Comparison of ENCODE assay signal across 8 mouse cellular contexts in genomic region chr14:30716051-30716952, GRCm38 (mm10). TPM values are rescaled to one million over a fixed set of nuclear protein-coding genes. Genes with fewer than 3 reads are reported as not detected.
A peak's percentile ranks its signal among the peaks of the same experiment; 100 is the strongest.
DNase-seq lines count a peak whose midpoint lies in the region; ATAC-seq lines count a peak whose summit lies in the region.

No protein-coding gene starts in this region.

- 0 out of 2 replicates have a peak, but pooled peaks cover 3% of the 10 kb centered on the region for H3K27me3 ChIP-seq in intestine, embryonic 16.5 days (replicated peaks; ENCODE audit: control insufficient read depth, insufficient read depth, low read length)
- no peaks in the 10 kb centered on the region for H3K27me3 ChIP-seq in midbrain, embryonic 15.5 days (replicated peaks)

- under 1% methylated on average over 56 of the region's 106 CpGs for WGBS in intestine, embryonic 16.5 days
- WGBS in midbrain, embryonic 15.5 days = under 1% methylated on average over 80 of the region's 106 CpGs

- peak overlapping the region; percentile 94 for H3K4me2 ChIP-seq in intestine, embryonic 16.5 days (ENCODE audit: low read depth, low read length)
- H3K4me2 ChIP-seq in midbrain, embryonic 15.5 days = peak overlapping the region; percentile 58

- 0 out of 2 replicates have a peak, but pooled peaks cover 2% of the 10 kb centered on the region for H3K4me1 ChIP-seq in intestine, embryonic 16.5 days (ENCODE audit: control insufficient read depth, insufficient read depth, low read length)
- peaks cover 16% of the 10 kb centered on the region for H3K4me1 ChIP-seq in midbrain, embryonic 15.5 days

- H3K9ac ChIP-seq in intestine, embryonic 16.5 days (ENCODE audit: low read depth, low read length) = peak overlapping the region; percentile 93
- H3K9ac ChIP-seq in midbrain, embryonic 15.5 days = peak overlapping the region; percentile 82

- peak overlapping the region; percentile 92 for H3K27ac ChIP-seq in intestine, embryonic 16.5 days (ENCODE audit: low read length)
- H3K27ac ChIP-seq in midbrain, embryonic 15.5 days = peak overlapping the region; percentile 94

- H3K4me3 ChIP-seq in intestine, embryonic 16.5 days (ENCODE audit: low read length) = peak overlapping the region; percentile 93
- peak overlapping the region; percentile 91 for H3K4me3 ChIP-seq in midbrain, embryonic 15.5 days

- DNase-seq in 416B (ENCODE audit: low read depth) = peak; percentile 61
- peak; percentile 72 for DNase-seq in embryo, embryonic 9.5 days (ENCODE audit: extremely low spot score)
- DNase-seq in liver = peak; percentile 74
- peak; percentile 64 to 86 for DNase-seq in spleen, postnatal 4 days (ENCODE audit: low spot score in 2 of 2)

- peak; percentile 4 for ATAC-seq in activated CD4-positive, CD25-positive, alpha-beta regulatory T cell, adult 4 months
- ATAC-seq in granulocyte monocyte progenitor cell, adult 5-6 weeks (replicated peaks; ENCODE audit: poor library complexity, severe bottlenecking) = peak; percentile 35
- ATAC-seq in intestine, embryonic 16.5 days = peak; percentile 68
- ATAC-seq in midbrain, embryonic 15.5 days (replicated peaks) = peak; percentile 70

- no peaks in the 10 kb centered on the region for H3K36me3 ChIP-seq in intestine, embryonic 16.5 days (ENCODE audit: control insufficient read depth, insufficient read depth, low read length)
- H3K36me3 ChIP-seq in midbrain, embryonic 15.5 days (replicated peaks) = no peaks in the 10 kb centered on the region

- H3K9me3 ChIP-seq in intestine, embryonic 16.5 days (ENCODE audit: control insufficient read depth, low read length) = no peaks in the 10 kb centered on the region
- H3K9me3 ChIP-seq in midbrain, embryonic 15.5 days = no peaks in the 10 kb centered on the region

RNA-seq across cellular contexts. Expression of gene Sfmbt1, which starts 1.7 kb away (rescaled TPM):
- 1 to 10 TPM; 6.8 to 8.3 TPM for polyA plus RNA-seq in activated CD4-positive, CD25-positive, alpha-beta regulatory T cell, adult 4 months (2017; shearing (Covaris generic))
- total RNA-seq in granulocyte monocyte progenitor cell, adult 5-6 weeks (2014; fragmentation: Nextera tagmentation) = 11.7 and 13.0 TPM in 2 replicates
- total RNA-seq in granulocyte monocyte progenitor cell, adult 5-6 weeks (2017) = 8.1 and 13.5 TPM in 2 replicates
- polyA plus RNA-seq in intestine, embryonic 16.5 days (2015; fragmentation: Nextera tagmentation; extraction: Ambion mirVana) = 9.7 and 11.1 TPM in 2 replicates
- 19.4 and 21.9 TPM in 2 replicates for polyA plus RNA-seq in midbrain, embryonic 15.5 days (2015; fragmentation: Nextera tagmentation; extraction: Ambion mirVana)

Comparison
In these comparisons a context has a peak if more than half of its experiments do, and no peak if none do; other contexts are left out.
1. Peak in every context shown above with its lines: DNase-seq, ATAC-seq, H3K4me3 ChIP-seq and H3K27ac ChIP-seq.
2. ATAC-seq: peak in every context shown above with its lines; median percentile 70 in midbrain, embryonic 15.5 days; 68 in intestine, embryonic 16.5 days; 35 in granulocyte monocyte progenitor cell, adult 5-6 weeks; 4 in activated CD4-positive, CD25-positive, alpha-beta regulatory T cell, adult 4 months.